Mouse (Mus musculus) heart, postnatal 4 days (tissue): ENCODE data around the gene Trim11. TPM values are rescaled to one million over a fixed set of nuclear protein-coding genes. Genes with fewer than 3 reads are reported as not detected.

ENCODE experiments used
- microRNA-seq, 2 experiments: library from miRNA; unstranded; fragments of <30 nt; microRNA quantifications; one replicate each; pipeline ENCODE4 v1.2.0; 2021 to 2022
- total RNA-seq, 2 experiments: library from RNA; stranded (reverse); gene quantifications; 2 replicates each; pipeline ENCODE4 v1.2.3; 2021

Trim11 gene
- total RNA-seq, 2 experiments from 2014 or later = 21.3 TPM

Small RNAs within 50 kb of the gene (microRNA-seq; reads per million reads assigned to microRNA genes)
- gene Gm44313 = 0 reads per million in 2 experiments

Other genes with a start within 250 kb of the Trim11 start
- not detected for gene Olfr317, start 238.9 kb upstream of the Trim11 start, total RNA-seq
- not detected for gene Olfr316, start 225.4 kb upstream of the Trim11 start, total RNA-seq
- gene Olfr315, start 204.9 kb upstream of the Trim11 start, total RNA-seq = not detected
- gene Olfr314, start 195.1 kb upstream of the Trim11 start, total RNA-seq = not detected
- not detected for gene Fam183b, start 176.1 kb upstream of the Trim11 start, total RNA-seq
- not detected for gene Olfr313, start 163.1 kb upstream of the Trim11 start, total RNA-seq
- not detected for gene Olfr312, start 148.9 kb upstream of the Trim11 start, total RNA-seq
- not detected for gene Olfr311, start 138.8 kb upstream of the Trim11 start, total RNA-seq
- gene Gm12258, start 130.9 kb upstream of the Trim11 start, total RNA-seq = 1 to 10 TPM; 2.3 to 2.7 TPM
- gene 2810021J22Rik, start 110.9 kb upstream of the Trim11 start, total RNA-seq = 1 to 10 TPM; 4.4 to 4.8 TPM
- 1 to 10 TPM; 5.3 to 5.9 TPM for gene Zfp39, start 73.9 kb upstream of the Trim11 start, total RNA-seq
- not detected for gene Btnl10, start 60.2 kb upstream of the Trim11 start, total RNA-seq
- 100 to 1,000 TPM; 161 to 165 TPM for gene Rnf187, start 39.2 kb upstream of the Trim11 start, total RNA-seq
- 10 to 100 TPM; 21.8 to 22.6 TPM for gene Hist3h2ba, start 29.2 kb upstream of the Trim11 start, total RNA-seq
- gene Hist3h2a, start 23.4 kb upstream of the Trim11 start, total RNA-seq = 10 to 100 TPM; 46.8 to 50.0 TPM
- gene Trim17, start 23.4 kb upstream of the Trim11 start, total RNA-seq = under 1 TPM in 1 of 2 experiments, not detected in 1; 0.10 TPM
- 100 to 1,000 TPM; 436 to 453 TPM for gene Obscn, start 158.3 kb downstream of the Trim11 start, total RNA-seq
- 10 to 100 TPM; 12.9 to 13.1 TPM for gene Iba57, start 185.6 kb downstream of the Trim11 start, total RNA-seq
- gene Gjc2, start 205.1 kb downstream of the Trim11 start, total RNA-seq = under 1 TPM; 0.70 to 0.79 TPM
- 10 to 100 TPM; 63.3 to 67.9 TPM for gene Guk1, start 214.1 kb downstream of the Trim11 start, total RNA-seq
- 10 to 100 TPM; 74.1 to 75.1 TPM for gene Mrpl55, start 224.4 kb downstream of the Trim11 start, total RNA-seq
- gene 2310033P09Rik, start 230.2 kb downstream of the Trim11 start, total RNA-seq = 10 to 100 TPM; 10.6 to 12.4 TPM